Mouse (Mus musculus) lung, postnatal 0 days (tissue): ENCODE results near the gene Rgs3. TPM values are rescaled to one million over a fixed set of nuclear protein-coding genes. Genes with fewer than 3 reads are reported as not detected.

Experiments
- ATAC-seq: fragments of 200-750 bp; cut with Nextera tagmentation; 2 replicates; pipeline ENCODE4 v1.8.0; 2017; ENCODE audit warnings: moderate library complexity
- DNase-seq: peaks from one replicate; pipeline ENCODE4 v3.0.0-alpha.2; 2016; ENCODE audit warnings: low spot score
- H3K27ac ChIP-seq: fragments of 300-500 bp; sonication (generic); 2 replicates; pipeline ENCODE4 v1.5.1; 2014; ENCODE audit warnings: antibody characterized with exemption, mild to moderate bottlenecking, low read length, mixed read lengths
- H3K27me3 ChIP-seq: fragments of 300-500 bp; sonication (generic); replicated peaks from 2 replicates; pipeline ENCODE4 v1.6.1; 2014; ENCODE audit warnings: low read length, mixed read lengths; ENCODE audit not compliant: insufficient read depth
- H3K36me3 ChIP-seq: fragments of 300-500 bp; sonication (generic); 2 replicates; pipeline ENCODE4 v1.6.1; 2014; ENCODE audit warnings: low read length, mixed read lengths; ENCODE audit not compliant: insufficient read depth
- H3K4me1 ChIP-seq: fragments of 300-500 bp; sonication (generic); 2 replicates; pipeline ENCODE4 v1.6.1; 2014; ENCODE audit warnings: antibody characterized with exemption, low read depth, low read length, mixed read lengths; ENCODE audit not compliant: insufficient read depth
- H3K4me2 ChIP-seq: fragments of 300-500 bp; sonication (generic); replicated peaks from 2 replicates; pipeline ENCODE4 v1.6.1; 2014; ENCODE audit warnings: low read depth, mild to moderate bottlenecking, low read length, moderate library complexity, mixed read lengths
- H3K4me3 ChIP-seq: fragments of 300-500 bp; sonication (generic); 2 replicates; pipeline ENCODE4 v1.5.1; 2014; ENCODE audit warnings: low read depth, low read length
- H3K9ac ChIP-seq: fragments of 300-500 bp; sonication (generic); replicated peaks from 2 replicates; pipeline ENCODE4 v1.6.1; 2014; ENCODE audit warnings: low read depth, mild to moderate bottlenecking
- H3K9me3 ChIP-seq: fragments of 300-500 bp; sonication (generic); 2 replicates; pipeline ENCODE4 v1.6.1; 2016; ENCODE audit warnings: low read length, mixed read lengths
- CTCF ChIP-seq: IDR thresholded peaks from 2 replicates; pipeline ENCODE4 v1.5.1; 2016; ENCODE audit warnings: antibody characterized with exemption, mild to moderate bottlenecking
- EP300 ChIP-seq: IDR thresholded peaks from 2 replicates; pipeline ENCODE4 v1.6.1; 2016; ENCODE audit warnings: antibody characterized with exemption, mild to moderate bottlenecking, control low read depth
- WGBS: fragments of 180-500 bp; shearing (Covaris S2); extraction: QIAGEN DNeasy Blood & Tissue Kit; methylation state at CpG from one replicate; pipeline ENCODE4 v1.1.7; 2014; 5-methylcytosine and 5-hydroxymethylcytosine counted together
- polyA plus RNA-seq: library from polyadenylated mRNA; unstranded; fragments of >200 nt; fragmentation: Nextera tagmentation; extraction: Ambion mirVana; gene quantifications from 2 replicates; pipeline ENCODE4 v1.2.1, GENCODE M21; 2015

The Rgs3 gene
- polyA plus RNA-seq, 1 experiment from 2014 or later, result 63.7 TPM

GRCm38 (mm10) chr4:62629905-62630304 is 70.3 kb downstream of the Rgs3 start:
- Histone ChIP-seq H3K27ac (no peak overlapping the region), H3K4me2 (no peak overlapping the region), H3K4me1 (peaks cover 11% of the 10 kb centered on the region), H3K9me3 (no peaks in the 10 kb centered on the region), H3K36me3 (no peaks in the 10 kb centered on the region), H3K27me3 (no peaks in the 10 kb centered on the region), H3K9ac (no peak overlapping the region), H3K4me3 (no peak overlapping the region)
- 19% methylated on average over 4 of the region's 4 CpGs for WGBS
- ATAC-seq (peak; percentile 32), DNase-seq (peak; percentile 32)
- TF ChIP-seq EP300 (no peak), CTCF (no peak)

GRCm38 (mm10) chr4:62633243-62633642 is 73.6 kb downstream of the Rgs3 start:
- Histone ChIP-seq H3K4me1 (peaks cover 8% of the 10 kb centered on the region; the same call in 1 of the 2 replicates), H3K36me3 (no peaks in the 10 kb centered on the region), H3K9ac (no peak overlapping the region), H3K9me3 (no peaks in the 10 kb centered on the region), H3K4me3 (no peak overlapping the region), H3K4me2 (no peak overlapping the region), H3K27ac (no peak overlapping the region), H3K27me3 (no peaks in the 10 kb centered on the region)
- no peak for DNase-seq
- TF ChIP-seq CTCF (no peak), EP300 (no peak)
- 75% methylated on average over 4 of the region's 4 CpGs for WGBS
- no peak for ATAC-seq

DNA sequence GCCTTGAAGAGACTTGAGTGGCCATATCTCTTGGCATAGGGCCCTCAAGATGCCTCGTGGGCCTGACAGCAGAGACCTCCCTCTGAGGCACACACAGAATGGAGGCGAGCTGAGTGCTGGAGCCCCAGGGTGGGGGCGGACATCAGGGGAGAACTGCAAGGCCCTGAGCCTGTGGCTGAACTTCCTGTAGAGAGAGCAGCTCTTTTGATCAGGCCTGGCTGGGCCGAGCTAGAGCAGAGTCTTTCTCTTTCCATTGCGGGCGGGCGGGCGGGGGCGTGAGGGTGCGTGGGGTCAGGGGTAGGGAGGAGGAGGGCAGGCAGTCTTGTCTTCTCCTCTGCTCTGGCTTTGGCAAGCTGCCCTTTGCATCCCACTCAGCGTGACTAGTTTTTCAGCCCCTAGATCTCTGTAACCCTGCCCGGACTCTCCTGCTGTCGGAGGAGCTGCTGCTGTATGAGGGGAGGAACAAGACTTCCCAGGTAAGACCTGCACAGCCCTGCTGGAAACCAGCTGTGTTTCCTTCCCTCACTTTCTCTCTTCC is 74.5 kb downstream of the Rgs3 start:
- ATAC-seq (peak; percentile 34; the same call in 1 of the 2 replicates), DNase-seq (peak; percentile 48)
- Histone ChIP-seq H3K27ac (peak overlapping the region; percentile 9; the same call in 1 of the 2 replicates), H3K4me2 (no peak overlapping the region), H3K4me3 (no peak overlapping the region), H3K9ac (no peak overlapping the region), H3K4me1 (peaks cover 8% of the 10 kb centered on the region; the same call in 1 of the 2 replicates), H3K36me3 (no peaks in the 10 kb centered on the region), H3K27me3 (no peaks in the 10 kb centered on the region), H3K9me3 (no peaks in the 10 kb centered on the region)
- 28% methylated on average over 12 of the region's 13 CpGs for WGBS
- no peak for TF ChIP-seq CTCF
- no peak for TF ChIP-seq EP300

GRCm38 (mm10) chr4:62634840-62635239 is 75.2 kb downstream of the Rgs3 start:
- H3K27me3 ChIP-seq, result no peaks in the 10 kb centered on the region
- H3K27ac ChIP-seq, result no peak overlapping the region
- 52% methylated on average over 2 of the region's 2 CpGs for WGBS
- DNase-seq (no peak), ATAC-seq (no peak)
- H3K9me3 ChIP-seq, result no peaks in the 10 kb centered on the region
- no peak overlapping the region for H3K4me2 ChIP-seq
- peaks cover 3% of the 10 kb centered on the region; the same call in 1 of the 2 replicates for H3K4me1 ChIP-seq
- no peaks in the 10 kb centered on the region for H3K36me3 ChIP-seq
- H3K4me3 ChIP-seq, result no peak overlapping the region
- TF ChIP-seq CTCF (no peak), EP300 (no peak)
- no peak overlapping the region for H3K9ac ChIP-seq

DNA sequence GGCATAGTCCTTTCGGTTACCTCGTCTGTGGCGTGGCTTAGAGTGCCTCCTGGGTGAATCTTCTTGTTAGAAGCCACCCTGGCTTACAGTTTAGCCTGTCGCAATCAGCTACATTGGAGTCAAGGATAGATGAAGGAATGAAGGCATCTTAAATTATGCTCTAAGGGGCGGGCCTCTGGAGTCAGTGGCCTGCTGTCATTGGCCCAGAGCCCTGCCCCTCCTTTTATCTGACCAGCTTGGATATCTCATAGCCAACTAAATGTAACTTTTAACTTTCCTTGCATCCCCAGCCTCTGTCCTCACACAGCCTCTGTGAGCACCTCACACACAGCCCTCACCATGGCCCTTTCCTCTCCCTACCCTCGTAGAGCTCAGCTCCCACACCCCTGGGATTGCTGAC is 76.4 kb downstream of the Rgs3 start:
- ATAC-seq (peak; percentile 32; the same call in 1 of the 2 replicates), DNase-seq (no peak)
- no peak overlapping the region for H3K27ac ChIP-seq
- no peak overlapping the region for H3K9ac ChIP-seq
- TF ChIP-seq CTCF, result no peak
- TF ChIP-seq EP300, result no peak
- H3K4me2 ChIP-seq, result no peak overlapping the region
- no peaks in the 10 kb centered on the region for H3K36me3 ChIP-seq
- H3K4me1 ChIP-seq, result peaks cover 8% of the 10 kb centered on the region; the same call in 1 of the 2 replicates
- 79% methylated on average over 6 of the region's 6 CpGs for WGBS
- H3K4me3 ChIP-seq, result no peak overlapping the region
- H3K27me3 ChIP-seq, result no peaks in the 10 kb centered on the region
- H3K9me3 ChIP-seq, result no peaks in the 10 kb centered on the region

GRCm38 (mm10) chr4:62637856-62638604 is 78.4 kb downstream of the Rgs3 start:
- ATAC-seq, result peak; percentile 71
- DNase-seq, result peak; percentile 69
- Histone ChIP-seq H3K36me3 (no peaks in the 10 kb centered on the region), H3K27ac (no peak overlapping the region), H3K4me1 (peaks cover 12% of the 10 kb centered on the region; the same call in 1 of the 2 replicates), H3K9me3 (no peaks in the 10 kb centered on the region), H3K4me2 (no peak overlapping the region), H3K4me3 (no peak overlapping the region), H3K27me3 (no peaks in the 10 kb centered on the region), H3K9ac (no peak overlapping the region)
- TF ChIP-seq EP300 (peak; percentile 61; the same call in 1 of the 2 replicates), CTCF (no peak)
- WGBS, result 43% methylated on average over 4 of the region's 4 CpGs
